Mouse (Mus musculus): ENCODE measurements around the gene Clic4. TPM values are rescaled to one million over a fixed set of nuclear protein-coding genes. Genes with fewer than 3 reads are reported as not detected.

The Clic4 gene
- polyA plus RNA-seq, 1 experiment from 2014 or later: 194 TPM

GRCm38 (mm10) chr4:135254321-135254720 is 18.3 kb downstream of the Clic4 start:
- Histone ChIP-seq H3K27ac (replicated peaks) (0 out of 2 replicates have a peak overlapping the region, but pooled peaks have one; percentile 25), H3K9me3 (no peaks in the 10 kb centered on the region), H3K27me3 (no peaks in the 10 kb centered on the region), H3K4me3 (no peak overlapping the region), H3K36me3 (no peaks in the 10 kb centered on the region), H3K9ac (replicated peaks) (no peak overlapping the region), H3K4me2 (replicated peaks) (no peak overlapping the region), H3K4me1 (peaks cover 46% of the 10 kb centered on the region)
- whole genome bisulfite sequencing: 81% methylated on average over 4 of the region's 4 CpGs
- no peak for ATAC-seq (ENCODE audit: low FRiP score, low read depth)

- no peak for ATAC-seq (ENCODE audit: low FRiP score, low read depth)
- WGBS: 86% methylated on average over 12 of the region's 12 CpGs
- peaks cover 39% of the 10 kb centered on the region for H3K4me1 ChIP-seq
- H3K36me3 ChIP-seq: no peaks in the 10 kb centered on the region
- no peaks in the 10 kb centered on the region for H3K9me3 ChIP-seq
- H3K4me3 ChIP-seq: no peak overlapping the region
- no peaks in the 10 kb centered on the region for H3K27me3 ChIP-seq
- H3K4me2 ChIP-seq (replicated peaks): no peak overlapping the region
- H3K27ac ChIP-seq (replicated peaks): no peak overlapping the region
- H3K9ac ChIP-seq (replicated peaks): no peak overlapping the region
Observed at GRCm38 (mm10) chr4:135253239-135254039, 19.2 kb downstream of the Clic4 start.

- Histone ChIP-seq H3K9me3 (no peaks in the 10 kb centered on the region), H3K9ac (replicated peaks) (no peak overlapping the region), H3K4me3 (no peak overlapping the region), H3K4me1 (peaks cover 48% of the 10 kb centered on the region), H3K4me2 (replicated peaks) (no peak overlapping the region), H3K27me3 (no peaks in the 10 kb centered on the region), H3K27ac (replicated peaks) (no peak overlapping the region), H3K36me3 (no peaks in the 10 kb centered on the region)
- no peak for ATAC-seq (ENCODE audit: low FRiP score, low read depth)
- WGBS: 8% methylated on average over 2 of the region's 2 CpGs
Observed at GRCm38 (mm10) chr4:135251801-135252200, 20.8 kb downstream of the Clic4 start.

- Histone ChIP-seq H3K4me3 (no peak overlapping the region), H3K4me1 (peaks cover 38% of the 10 kb centered on the region), H3K36me3 (no peaks in the 10 kb centered on the region), H3K9me3 (no peaks in the 10 kb centered on the region), H3K4me2 (replicated peaks) (no peak overlapping the region), H3K27ac (replicated peaks) (no peak overlapping the region; the same call in 1 of the 2 replicates), H3K9ac (replicated peaks) (no peak overlapping the region), H3K27me3 (no peaks in the 10 kb centered on the region)
- ATAC-seq (ENCODE audit: low FRiP score, low read depth): no peak
- WGBS: 73% methylated on average over 9 of the region's 9 CpGs
Observed at GRCm38 (mm10) chr4:135248250-135249018, 24.2 kb downstream of the Clic4 start.

GRCm38 (mm10) chr4:135246866-135247756 is 25.5 kb downstream of the Clic4 start:
- Histone ChIP-seq H3K36me3 (no peaks in the 10 kb centered on the region), H3K27me3 (no peaks in the 10 kb centered on the region), H3K9me3 (no peaks in the 10 kb centered on the region), H3K4me1 (peaks cover 32% of the 10 kb centered on the region), H3K9ac (replicated peaks) (no peak overlapping the region), H3K4me3 (no peak overlapping the region), H3K4me2 (replicated peaks) (no peak overlapping the region), H3K27ac (replicated peaks) (0 out of 2 replicates have a peak overlapping the region, but pooled peaks have one; percentile 11)
- no peak for ATAC-seq (ENCODE audit: low FRiP score, low read depth)
- 71% methylated on average over 23 of the region's 23 CpGs for WGBS

- Histone ChIP-seq H3K4me3 (no peak overlapping the region), H3K4me1 (peaks cover 31% of the 10 kb centered on the region), H3K9ac (replicated peaks) (no peak overlapping the region), H3K36me3 (no peaks in the 10 kb centered on the region), H3K27me3 (no peaks in the 10 kb centered on the region), H3K4me2 (replicated peaks) (no peak overlapping the region), H3K9me3 (no peaks in the 10 kb centered on the region), H3K27ac (replicated peaks) (no peak overlapping the region)
- ATAC-seq (ENCODE audit: low FRiP score, low read depth): no peak
- WGBS: 74% methylated on average over 2 of the region's 2 CpGs
Observed at GRCm38 (mm10) chr4:135246444-135246843, 26.2 kb downstream of the Clic4 start.

GRCm38 (mm10) chr4:135245841-135246240 is 26.8 kb downstream of the Clic4 start:
- no peak overlapping the region for H3K9ac ChIP-seq (replicated peaks)
- no peak overlapping the region for H3K4me3 ChIP-seq
- no peak for ATAC-seq (ENCODE audit: low FRiP score, low read depth)
- H3K4me2 ChIP-seq (replicated peaks): no peak overlapping the region
- no peak overlapping the region for H3K27ac ChIP-seq (replicated peaks)
- no peaks in the 10 kb centered on the region for H3K27me3 ChIP-seq
- no peaks in the 10 kb centered on the region for H3K9me3 ChIP-seq
- H3K36me3 ChIP-seq: no peaks in the 10 kb centered on the region
- peaks cover 35% of the 10 kb centered on the region for H3K4me1 ChIP-seq
- WGBS: 90% methylated on average over 11 of the region's 11 CpGs

- no peak overlapping the region for H3K9ac ChIP-seq (replicated peaks)
- 93% methylated on average over 3 of the region's 3 CpGs for WGBS
Observed at GRCm38 (mm10) chr4:135244335-135244734, 28.3 kb downstream of the Clic4 start.

GRCm38 (mm10) chr4:135242913-135243541 is 29.6 kb downstream of the Clic4 start:
- no peak for ATAC-seq (ENCODE audit: low FRiP score, low read depth)
- Histone ChIP-seq H3K9me3 (no peaks in the 10 kb centered on the region), H3K27me3 (no peaks in the 10 kb centered on the region), H3K36me3 (0 out of 2 replicates have a peak, but pooled peaks cover 7% of the 10 kb centered on the region), H3K4me1 (peaks cover 42% of the 10 kb centered on the region), H3K4me2 (replicated peaks) (no peak overlapping the region), H3K4me3 (no peak overlapping the region), H3K27ac (replicated peaks) (0 out of 2 replicates have a peak overlapping the region, but pooled peaks have one; percentile 39), H3K9ac (replicated peaks) (no peak overlapping the region)
- WGBS: 64% methylated on average over 7 of the region's 7 CpGs

More at GRCm38 (mm10) chr4:135244335-135244734, 28.3 kb downstream of the Clic4 start:
- no peak for ATAC-seq (ENCODE audit: low FRiP score, low read depth)
- Histone ChIP-seq H3K4me3 (no peak overlapping the region), H3K36me3 (0 out of 2 replicates have a peak, but pooled peaks cover 2% of the 10 kb centered on the region), H3K4me1 (peaks cover 44% of the 10 kb centered on the region), H3K4me2 (replicated peaks) (no peak overlapping the region), H3K9me3 (no peaks in the 10 kb centered on the region), H3K27ac (replicated peaks) (no peak overlapping the region), H3K27me3 (no peaks in the 10 kb centered on the region)

- Histone ChIP-seq H3K4me3 (no peak overlapping the region), H3K9me3 (no peaks in the 10 kb centered on the region), H3K4me2 (replicated peaks) (no peak overlapping the region), H3K36me3 (peaks cover 11% of the 10 kb centered on the region; the same call in 1 of the 2 replicates), H3K27me3 (no peaks in the 10 kb centered on the region), H3K4me1 (peaks cover 35% of the 10 kb centered on the region), H3K27ac (replicated peaks) (0 out of 2 replicates have a peak overlapping the region, but pooled peaks have one; percentile 39), H3K9ac (replicated peaks) (no peak overlapping the region)
- ATAC-seq (ENCODE audit: low FRiP score, low read depth): no peak
- 93% methylated on average over 5 of the region's 5 CpGs for WGBS
Observed at GRCm38 (mm10) chr4:135242383-135242782, 30.2 kb downstream of the Clic4 start.

GRCm38 (mm10) chr4:135241669-135242068 is 30.9 kb downstream of the Clic4 start:
- H3K4me2 ChIP-seq (replicated peaks): no peak overlapping the region
- no peak for ATAC-seq (ENCODE audit: low FRiP score, low read depth)
- H3K4me3 ChIP-seq: no peak overlapping the region
- H3K27me3 ChIP-seq: no peaks in the 10 kb centered on the region
- no peak overlapping the region for H3K9ac ChIP-seq (replicated peaks)
- no peak overlapping the region for H3K27ac ChIP-seq (replicated peaks)
- no peaks in the 10 kb centered on the region for H3K9me3 ChIP-seq
- H3K4me1 ChIP-seq: peaks cover 28% of the 10 kb centered on the region
- 61% methylated on average over 5 of the region's 5 CpGs for WGBS
- H3K36me3 ChIP-seq: peaks cover 11% of the 10 kb centered on the region; the same call in 1 of the 2 replicates
